Mouse (Mus musculus): ENCODE measurements at regions not wholly inside any gene's neighbourhood (a gene's known extent, or its start where the extent isn't known, plus 50 kb on each side); places are given as distances from the start of the nearest gene placed in this dataset.

DNA sequence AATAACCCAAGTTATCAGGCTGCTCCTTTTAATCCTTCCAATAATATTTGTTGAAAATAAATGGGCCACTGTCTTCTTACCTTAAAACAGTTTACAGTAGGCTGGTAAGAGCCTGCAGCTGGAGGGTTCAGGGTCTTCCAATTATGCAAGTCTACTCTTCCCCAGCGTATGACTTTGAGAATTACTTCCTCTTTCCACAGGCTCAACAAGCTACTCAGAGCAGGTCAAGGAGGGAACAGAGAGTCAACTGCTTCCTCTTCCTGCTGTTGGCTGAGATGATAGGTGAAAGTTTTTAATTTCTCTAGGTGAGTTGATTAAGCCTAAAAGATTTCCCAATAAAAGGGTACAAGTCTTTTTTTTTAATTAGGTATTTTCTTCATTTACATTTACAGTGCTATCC lies 176.9 kb upstream of the Nampt start:
- no peak for DNase-seq (ENCODE audit: low spot score)

- DNase-seq (ENCODE audit: low spot score): no peak
Measured at GRCm38 (mm10) chr12:32653096-32653495, 166.2 kb upstream of the Nampt start.

DNA sequence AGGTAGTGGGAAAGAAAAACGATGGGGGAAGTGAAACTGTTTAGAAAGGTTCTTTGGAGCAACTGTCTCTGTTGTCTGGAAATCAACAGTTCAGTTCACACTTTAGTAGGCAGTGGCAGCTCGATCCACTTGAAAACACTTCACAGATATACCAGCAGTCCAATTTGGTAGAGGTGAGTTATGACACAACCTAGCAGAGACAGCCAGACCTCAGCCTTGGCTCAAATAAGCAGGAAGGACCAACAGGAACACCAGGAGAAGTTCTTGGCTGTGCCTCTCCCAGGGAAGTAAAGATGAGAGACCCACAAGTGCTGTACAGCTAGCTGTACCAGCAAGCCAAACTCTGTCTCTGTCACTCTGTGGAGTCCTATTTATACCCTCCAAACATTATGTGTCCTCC lies 163.2 kb upstream of the Nampt start:
- DNase-seq (ENCODE audit: low spot score): no peak

DNA sequence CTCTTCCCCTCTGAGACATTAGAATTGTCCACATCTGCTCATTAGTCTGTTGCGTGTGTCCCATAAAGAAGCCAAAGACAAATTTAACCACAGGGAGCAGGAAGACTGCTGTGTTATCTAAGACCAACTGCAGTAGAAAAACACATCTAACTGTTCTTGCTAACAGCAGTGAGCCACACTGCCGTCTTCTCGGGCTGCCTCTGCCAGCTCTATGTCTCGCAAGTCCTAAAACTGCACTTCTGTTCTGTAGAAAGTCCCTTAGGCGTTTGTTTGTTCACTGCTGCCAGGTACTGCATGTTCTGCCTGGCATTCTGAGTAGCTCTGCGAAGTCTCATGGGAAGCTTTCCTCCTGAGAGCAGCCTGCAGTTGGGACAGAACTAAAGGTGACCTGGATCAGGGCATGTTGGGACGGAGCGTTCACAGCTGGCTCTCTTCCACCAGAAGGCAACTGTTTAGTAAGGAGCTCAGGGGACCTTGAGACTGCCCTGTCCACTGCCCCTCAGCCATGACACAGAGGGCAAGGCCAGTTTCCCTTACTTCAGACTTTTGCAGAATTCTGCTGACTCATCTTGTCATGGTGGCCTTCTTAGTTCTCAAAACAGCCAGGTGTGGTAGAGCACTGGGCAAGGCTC lies 157.4 kb upstream of the Nampt start:
- no peak for DNase-seq (ENCODE audit: low spot score)

DNA sequence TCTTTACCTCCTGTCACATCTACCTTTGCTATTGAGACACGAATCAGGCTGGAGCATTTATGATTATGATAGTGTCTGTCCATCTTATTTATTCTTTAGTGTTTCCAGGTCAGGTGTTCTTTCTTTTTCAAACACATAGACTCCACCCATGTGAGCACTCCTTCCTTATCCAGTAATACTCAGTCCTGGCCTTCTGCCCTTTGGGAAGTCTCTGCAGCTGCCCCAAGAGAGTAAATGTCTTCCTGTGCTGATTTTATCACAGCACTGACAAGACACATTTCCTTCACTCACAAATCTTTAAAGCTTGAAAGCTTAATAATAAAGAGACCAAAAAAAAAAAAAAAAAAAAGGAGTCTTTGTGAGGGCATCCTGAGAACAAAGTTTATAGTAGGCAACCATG lies 153.3 kb upstream of the Nampt start:
- no peak for DNase-seq (ENCODE audit: low spot score)

DNA sequence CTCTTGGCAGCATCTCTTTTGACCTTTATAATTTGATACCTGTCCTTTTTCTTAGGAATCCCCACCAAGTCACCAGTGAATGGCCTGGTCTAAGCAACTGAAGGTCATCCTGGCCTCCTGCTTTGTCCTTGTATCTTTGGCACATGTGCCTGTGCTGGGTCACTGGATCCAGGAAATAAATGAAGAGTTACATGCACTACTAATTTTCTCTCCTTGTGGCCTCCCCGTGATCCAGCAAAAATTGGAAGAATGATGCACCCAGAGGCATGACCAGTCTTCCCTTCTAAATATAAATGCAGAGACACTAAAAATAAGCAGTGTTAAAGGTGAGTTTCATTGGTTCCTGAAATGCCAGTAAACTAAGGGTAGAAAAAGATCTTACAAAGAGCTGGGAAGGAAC lies 141.4 kb upstream of the Nampt start:
- no peak for DNase-seq (ENCODE audit: low spot score)

DNA sequence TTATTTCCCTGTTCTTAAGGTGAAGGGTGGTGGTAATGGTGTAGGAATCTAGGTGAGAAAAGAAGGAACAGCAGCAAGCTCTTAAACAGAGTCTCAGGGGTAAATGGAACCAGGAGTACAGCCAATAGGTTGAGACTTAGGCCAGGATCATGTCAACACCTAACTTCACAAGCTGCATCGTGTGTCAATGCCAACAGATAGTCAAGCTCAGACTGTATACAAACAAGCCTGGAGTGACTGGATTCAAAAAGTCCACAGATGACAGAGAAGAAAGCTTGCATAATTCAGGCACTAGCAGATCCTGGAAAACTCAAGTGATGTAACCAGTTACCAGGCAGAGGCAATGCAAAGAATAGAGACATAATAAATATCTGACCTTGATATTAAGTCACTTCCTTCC lies 140.6 kb upstream of the Nampt start:
- no peak for DNase-seq (ENCODE audit: low spot score)

GRCm38 (mm10) chr12:32681910-32682309 lies 137.4 kb upstream of the Nampt start:
- DNase-seq (ENCODE audit: low spot score): no peak

- DNase-seq (ENCODE audit: low spot score): no peak
Measured at GRCm38 (mm10) chr12:32683375-32683774, 136.0 kb upstream of the Nampt start.

GRCm38 (mm10) chr12:32685788-32686385 lies 133.5 kb upstream of the Nampt start:
- DNase-seq (ENCODE audit: low spot score): no peak

DNA sequence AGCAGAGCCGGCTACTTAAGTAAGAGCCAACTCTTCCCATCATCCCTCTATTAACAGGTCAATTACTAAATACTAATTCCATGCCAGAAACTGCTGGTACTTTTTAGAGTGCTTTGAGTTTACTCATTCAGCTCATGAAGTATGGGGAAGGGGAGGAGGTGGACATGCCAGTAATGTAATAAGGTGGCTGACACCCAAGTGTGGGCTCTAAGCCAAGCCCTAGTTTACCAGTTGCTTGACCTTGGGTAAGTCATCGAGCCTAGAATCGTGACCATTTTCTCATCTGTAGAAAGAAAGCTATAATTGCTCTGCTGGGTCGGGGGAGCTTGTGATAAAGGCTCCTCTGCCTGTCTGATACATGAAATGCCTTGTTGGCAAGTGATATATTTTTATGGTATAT lies 130.0 kb upstream of the Nampt start:
- DNase-seq (ENCODE audit: low spot score): no peak

DNA sequence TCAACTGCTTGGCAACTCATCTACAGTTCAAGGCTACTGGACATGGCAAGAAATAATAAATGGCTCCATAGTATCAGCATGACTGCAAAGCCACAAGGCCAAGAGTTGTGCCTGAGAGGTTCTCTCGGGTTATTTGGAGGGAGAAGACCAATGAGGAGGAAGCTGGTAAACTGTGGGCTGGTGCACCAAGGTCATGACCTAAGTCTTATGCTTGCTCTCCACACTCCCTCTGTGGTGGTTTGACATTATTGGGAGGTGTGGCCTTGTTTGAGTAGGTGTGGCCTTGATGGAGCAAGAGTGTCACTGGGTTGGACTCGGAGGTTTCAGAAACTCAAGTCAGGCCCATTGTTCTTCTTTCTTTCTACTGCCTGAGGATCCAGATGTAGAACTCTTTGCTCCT lies 129.2 kb upstream of the Nampt start:
- DNase-seq (ENCODE audit: low spot score): no peak

- peak; percentile 48 for DNase-seq (ENCODE audit: low spot score)
Measured at GRCm38 (mm10) chr12:32692081-32692819, 127.1 kb upstream of the Nampt start.

DNA sequence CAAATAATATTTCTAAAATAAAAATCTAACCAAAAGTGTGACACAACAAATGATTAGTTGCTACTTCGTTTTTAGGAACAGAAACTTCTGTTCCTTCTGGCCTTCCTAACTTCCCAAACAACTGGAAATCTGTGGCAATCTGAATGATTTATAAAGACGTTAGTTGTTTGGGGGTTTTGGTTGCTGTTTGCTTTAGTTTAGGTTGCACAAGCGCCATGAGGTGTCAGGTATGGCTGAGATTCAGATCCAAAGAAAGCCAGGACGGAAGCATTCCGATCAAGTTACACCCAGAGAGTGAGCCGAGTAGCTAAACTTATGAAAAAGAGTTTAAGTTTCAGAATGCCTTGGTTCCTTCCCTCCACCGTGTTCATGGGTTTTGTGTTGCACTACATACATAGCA lies 126.4 kb upstream of the Nampt start:
- no peak for DNase-seq (ENCODE audit: low spot score)

DNA sequence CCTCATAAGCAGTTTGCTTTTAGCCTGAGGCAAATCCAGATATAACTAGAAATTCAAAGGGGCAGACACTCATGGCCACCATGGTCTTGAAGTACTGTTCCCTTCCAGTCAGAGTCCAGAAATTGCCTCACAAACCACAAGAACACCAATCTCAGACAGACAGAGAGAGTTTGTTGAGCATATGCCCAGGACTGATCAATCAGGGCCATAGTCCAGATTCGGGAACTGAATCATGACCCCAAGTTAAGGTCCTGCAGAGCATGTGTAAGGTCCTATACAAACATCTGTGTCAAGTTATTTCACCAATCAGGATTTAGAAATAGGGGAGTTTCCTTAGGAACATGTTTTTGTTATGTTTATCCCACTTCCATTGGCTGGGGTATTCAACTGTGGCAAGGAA lies 125.7 kb upstream of the Nampt start:
- DNase-seq (ENCODE audit: low spot score): no peak

DNA sequence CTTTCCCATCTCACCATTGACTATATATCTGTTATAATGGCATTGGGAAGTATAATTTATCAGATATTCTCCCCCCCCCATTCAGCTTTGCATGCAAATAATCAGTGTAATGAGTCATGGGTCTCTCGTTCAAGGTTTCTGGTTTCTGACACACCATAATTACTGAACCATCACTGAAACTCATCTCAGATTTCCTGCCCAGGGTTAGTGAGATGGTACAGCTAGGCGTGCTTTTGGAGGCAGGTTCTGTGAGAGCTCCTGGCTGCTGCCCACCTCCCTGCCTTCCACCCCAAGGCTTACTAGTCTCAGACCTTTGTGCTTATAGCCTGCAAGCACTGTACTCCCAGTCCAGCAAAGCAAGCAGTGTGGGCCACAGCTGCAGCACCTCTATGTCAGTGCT lies 122.5 kb upstream of the Nampt start:
- no peak for DNase-seq (ENCODE audit: low spot score)

- DNase-seq (ENCODE audit: low spot score): no peak
Measured at GRCm38 (mm10) chr12:32709188-32709587, 110.2 kb upstream of the Nampt start.

DNA sequence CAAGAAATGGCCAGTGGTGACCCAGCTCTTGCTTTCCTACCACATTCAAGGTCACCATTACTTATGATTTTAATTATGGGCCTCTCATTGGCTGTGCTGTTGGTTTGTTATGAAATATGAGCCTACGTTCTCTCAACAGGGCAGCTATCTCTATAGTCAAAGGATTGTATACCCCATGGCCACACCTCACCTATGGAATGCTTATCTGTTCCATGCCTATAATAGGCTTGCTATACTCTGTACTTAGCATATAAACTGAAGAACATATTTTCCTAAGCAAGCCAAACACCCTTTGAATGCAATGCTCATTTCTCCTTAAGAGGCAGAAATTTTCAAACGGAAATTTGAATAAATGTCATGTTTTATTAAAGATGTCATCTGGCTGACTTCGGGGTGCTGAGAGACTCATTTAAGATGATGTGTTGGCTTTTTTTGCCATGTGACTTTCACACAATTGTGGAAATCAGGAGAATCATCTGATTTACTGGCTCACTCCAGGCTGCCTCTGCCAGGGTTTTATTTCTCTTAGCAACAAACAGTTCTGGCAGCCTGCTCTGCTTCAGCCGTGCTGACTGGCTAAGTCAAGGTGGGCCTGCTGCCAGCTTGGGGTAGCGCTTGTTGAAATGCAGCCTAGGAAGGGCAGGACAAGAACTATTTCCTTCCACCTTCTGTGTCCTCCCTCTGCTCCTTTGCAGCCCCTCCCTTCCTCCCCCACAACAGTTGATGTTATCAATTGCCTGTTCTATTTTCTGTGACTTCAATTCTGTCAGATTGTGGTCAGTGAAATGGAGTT lies 102.0 kb upstream of the Nampt start:
- peak; percentile 71 for DNase-seq (ENCODE audit: low spot score)

DNA sequence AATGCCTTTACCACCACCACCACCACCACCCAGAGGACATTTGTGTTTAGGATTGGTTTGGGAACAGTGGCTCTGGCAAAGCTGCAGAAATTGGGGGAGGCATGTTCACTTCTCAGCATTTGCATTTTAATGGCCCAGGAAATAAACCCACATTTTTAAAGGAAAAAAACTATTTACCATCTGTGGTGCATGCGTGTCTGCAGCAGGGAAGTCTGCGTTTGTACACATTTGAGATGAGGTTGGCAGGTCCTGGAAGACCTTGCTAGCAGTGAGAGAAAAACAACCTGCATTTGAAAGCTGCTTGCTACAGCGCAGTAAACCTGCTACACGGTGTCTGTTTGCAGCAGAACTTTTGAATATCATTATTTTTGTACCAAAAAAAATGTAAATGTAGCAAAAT lies 100.1 kb upstream of the Nampt start:
- DNase-seq (ENCODE audit: low spot score): no peak

GRCm38 (mm10) chr12:32724451-32725188 lies 94.7 kb upstream of the Nampt start:
- no peak for DNase-seq (ENCODE audit: low spot score)

GRCm38 (mm10) chr12:32727539-32727938 lies 91.8 kb upstream of the Nampt start:
- DNase-seq (ENCODE audit: low spot score): no peak

DNA sequence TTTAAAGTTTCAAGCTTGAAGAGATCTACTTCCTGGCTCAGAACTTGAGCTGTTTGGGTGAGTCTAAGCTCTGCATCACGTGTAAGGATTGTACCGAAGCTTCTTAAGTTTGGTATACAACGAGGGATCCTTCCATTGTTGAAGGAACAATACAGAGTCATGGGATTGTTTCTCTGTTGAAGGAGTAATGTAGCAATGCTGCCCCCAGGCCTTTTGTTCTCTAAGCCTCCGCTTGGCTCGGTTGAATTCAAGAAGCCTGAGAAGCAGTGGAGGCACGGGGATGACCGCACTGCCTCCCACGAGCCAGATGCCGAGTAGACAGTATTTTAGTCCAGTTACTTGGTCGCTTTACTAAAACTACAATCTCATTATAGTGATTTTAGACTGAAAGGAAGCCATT lies 90.9 kb upstream of the Nampt start:
- no peak for DNase-seq (ENCODE audit: low spot score)

Measured in testis, postnatal 10 days (tissue).